Mouse (Mus musculus): Measurements from ENCODE around the gene Mucl1.
A peak's percentile ranks its signal among the peaks of the same experiment; 100 is the strongest.
"Not testable (repeated sequence)": the region's sequence is repeated elsewhere in the genome, so short reads cannot be mapped to it uniquely, and the experiment has no call there.

Gene Mucl1

DNA sequence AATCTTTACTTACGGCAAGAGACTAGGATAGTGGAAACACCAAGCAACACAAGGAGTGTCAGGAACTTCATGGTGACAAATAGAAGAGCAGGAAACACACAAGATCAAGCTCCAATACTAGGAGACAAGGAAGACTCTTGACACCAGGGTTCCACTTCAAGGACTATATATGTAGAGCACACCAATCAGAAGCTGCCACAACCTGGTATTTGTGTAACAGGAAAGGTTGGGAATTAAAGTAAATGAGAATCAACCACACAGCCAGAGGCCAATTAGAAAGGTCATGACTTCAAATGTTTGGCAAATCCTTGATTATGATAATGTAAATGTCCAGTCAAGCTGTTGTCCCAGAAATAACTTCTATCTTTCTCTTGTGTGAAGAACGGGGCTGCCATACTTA is at the start of gene Mucl1:
Gene Mucl1 (minus strand): TSS at position 101 of the 400 bp plus-strand sequence.
- no peak for DNase-seq (ENCODE audit: low spot score in 2 of 2)

- DNase-seq (ENCODE audit: low spot score in 2 of 2): peak; percentile 14 to 17
Observed at GRCm38 (mm10) chr15:103766836-103767235, 11.6 kb upstream of the Mucl1 start.

- not testable (repeated sequence) for DNase-seq (ENCODE audit: low spot score in 2 of 2)
Observed at GRCm38 (mm10) chr15:103716861-103717260, 38.4 kb downstream of the Mucl1 start.
